Mouse (Mus musculus) bone marrow macrophage, adult 2 months (primary cell): ENCODE results near the gene Shank2.

Source experiments
- CTCF ChIP-seq: IDR thresholded peaks from 2 replicates; pipeline ENCODE4 v1.5.1; 2012; ENCODE audit warnings: low read depth, mild to moderate bottlenecking, low read length, moderate library complexity
- POLR2A ChIP-seq: IDR thresholded peaks from 2 replicates; pipeline ENCODE4 v1.6.1; 2012; ENCODE audit warnings: mild to moderate bottlenecking, low read depth, low read length, borderline replicate concordance

GRCm38 (mm10) chr7:144137827-144138226 lies 136.1 kb downstream of the Shank2 start:
- TF ChIP-seq CTCF (no peak), POLR2A (no peak)
